Mouse (Mus musculus) heart, postnatal 0 days (tissue): ENCODE results near the gene Rsph14.

Source experiments
- CTCF ChIP-seq: IDR thresholded peaks from 2 replicates; pipeline ENCODE4 v1.5.1; 2016; ENCODE audit warnings: antibody characterized with exemption, control low read depth, low read depth
- EP300 ChIP-seq: IDR thresholded peaks from 2 replicates; pipeline ENCODE4 v1.6.1; 2016; ENCODE audit warnings: antibody characterized with exemption, low read depth

- TF ChIP-seq CTCF (no peak), EP300 (no peak)
Observed at GRCm38 (mm10) chr10:75053655-75054054, 21.3 kb upstream of the Rsph14 start.
